Mouse (Mus musculus) CD4-positive helper T cell, adult 2 months (primary cell): ENCODE results near the gene Nup214.
A peak's percentile ranks its signal among the peaks of the same experiment; 100 is the strongest.

Experiments
- DNase-seq: peaks from one replicate; pipeline ENCODE4 v3.0.0-alpha.2; 2012; ENCODE audit warnings: low read depth, missing footprints, low spot score

Nup214 gene

DNA sequence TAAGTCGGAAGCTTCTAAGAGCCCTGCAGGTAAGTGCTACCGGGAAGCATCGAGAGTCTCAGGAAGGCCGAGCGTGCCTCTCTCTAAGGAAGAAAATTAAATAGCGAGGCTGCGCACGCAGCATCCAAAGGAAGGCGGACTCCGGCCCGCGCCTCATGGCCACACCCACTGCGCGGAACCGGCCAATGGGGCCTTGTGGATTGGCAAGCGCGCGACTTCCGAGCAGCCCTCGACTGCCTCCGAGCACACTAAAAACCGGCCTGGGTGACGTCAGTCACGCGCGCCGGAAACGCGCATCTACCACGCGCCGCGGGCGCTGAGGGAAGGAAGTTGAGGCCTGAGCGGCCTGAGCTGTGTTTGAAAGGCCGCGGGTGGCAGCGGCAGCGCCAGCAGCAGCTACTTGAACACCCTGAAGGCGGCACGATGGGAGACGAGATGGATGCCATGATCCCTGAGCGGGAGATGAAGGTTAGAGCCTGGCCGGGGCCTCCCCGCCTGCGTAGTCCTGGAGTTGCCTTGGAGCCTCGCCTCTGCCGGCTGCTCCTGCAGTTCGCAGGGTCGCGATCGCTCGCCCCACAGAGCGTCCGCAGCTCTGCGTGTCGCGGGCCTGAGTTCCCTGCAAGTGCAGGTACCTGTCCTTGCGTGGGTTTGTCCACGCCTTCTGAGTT is at the start of gene Nup214:
Gene Nup214 (plus strand): TSS at position 296 of the 668 bp plus-strand sequence.
- DNase-seq: peak; percentile 100

DNA sequence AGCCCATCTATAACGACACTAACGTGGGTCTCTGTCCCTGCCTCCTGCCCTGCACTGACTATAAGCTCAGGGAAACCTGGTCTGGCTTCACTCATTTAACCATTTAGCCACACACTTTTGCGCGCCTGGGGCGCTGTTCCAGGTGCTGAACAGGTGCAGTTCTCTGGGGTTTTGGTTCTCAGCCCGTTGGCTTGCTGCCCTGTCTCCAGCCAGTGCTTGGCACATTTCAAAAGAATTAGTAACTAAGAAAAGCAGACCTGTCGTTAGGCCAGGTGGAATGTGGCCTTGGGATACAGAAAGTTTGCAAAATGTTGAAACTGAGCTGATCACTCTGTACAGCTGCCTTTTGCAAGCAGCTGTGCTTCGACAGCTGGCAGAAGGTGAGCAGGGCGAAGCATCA is 49.4 kb upstream of the Nup214 start:
- DNase-seq: no peak

DNA sequence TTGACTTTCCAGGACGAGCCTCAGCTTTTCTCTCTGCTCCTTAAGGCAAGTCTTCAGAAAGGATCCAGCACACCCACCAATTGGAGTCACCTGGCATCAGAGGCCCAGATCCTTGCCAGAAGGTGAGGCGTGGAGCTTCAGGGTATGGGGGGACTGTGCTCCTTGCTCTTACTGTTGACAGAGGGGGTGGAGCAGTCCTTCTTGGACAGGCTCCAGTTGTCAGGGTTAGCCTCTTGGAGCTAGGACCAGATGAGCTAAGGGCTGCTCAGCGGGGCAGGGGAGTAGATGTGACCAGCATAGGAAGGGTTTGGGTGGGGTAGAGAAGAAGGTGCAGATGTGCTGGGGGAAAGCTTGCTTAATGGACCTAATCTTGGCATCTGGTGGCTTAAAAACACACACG is 48.3 kb upstream of the Nup214 start:
- no peak for DNase-seq

DNA sequence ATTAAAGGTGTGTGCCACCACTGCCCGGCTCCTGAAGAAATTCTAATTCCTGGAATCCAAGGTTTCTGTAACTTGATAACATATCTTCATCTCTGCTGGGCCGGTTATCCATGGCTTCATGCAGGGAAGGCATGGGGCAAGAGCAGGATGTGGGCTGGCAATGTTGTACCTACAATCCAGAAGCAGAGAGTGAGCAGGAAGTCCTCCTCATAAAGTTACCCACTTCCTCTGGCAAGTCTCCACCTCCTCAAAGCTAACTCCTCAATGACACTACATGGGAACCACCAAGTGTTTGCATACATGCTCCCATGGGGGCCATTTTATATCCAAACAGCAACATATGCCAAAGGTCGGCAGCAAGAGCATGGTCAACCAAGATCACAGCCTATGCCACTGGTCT is 44.6 kb upstream of the Nup214 start:
- peak; percentile 61 for DNase-seq

DNA sequence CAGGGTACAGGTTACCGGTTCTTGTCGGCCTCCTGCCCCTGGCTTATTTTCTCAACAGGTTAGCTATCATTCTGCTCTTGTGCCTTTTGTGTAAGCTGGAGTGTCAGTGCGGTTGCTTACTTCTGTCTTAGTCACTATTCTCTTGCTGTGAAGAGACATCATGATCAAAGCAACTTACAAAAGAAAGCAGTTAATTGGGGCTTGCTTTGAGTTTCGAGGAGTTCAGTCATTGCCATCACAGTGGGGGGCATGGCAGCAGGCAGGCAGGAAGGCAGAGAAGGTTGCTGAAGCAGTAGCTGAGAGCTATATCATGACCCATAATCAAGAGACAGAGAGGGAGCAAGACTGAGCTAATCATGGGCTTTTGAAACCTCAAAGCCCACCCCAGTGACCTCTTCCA is 39.7 kb upstream of the Nup214 start:
- no peak for DNase-seq

DNA sequence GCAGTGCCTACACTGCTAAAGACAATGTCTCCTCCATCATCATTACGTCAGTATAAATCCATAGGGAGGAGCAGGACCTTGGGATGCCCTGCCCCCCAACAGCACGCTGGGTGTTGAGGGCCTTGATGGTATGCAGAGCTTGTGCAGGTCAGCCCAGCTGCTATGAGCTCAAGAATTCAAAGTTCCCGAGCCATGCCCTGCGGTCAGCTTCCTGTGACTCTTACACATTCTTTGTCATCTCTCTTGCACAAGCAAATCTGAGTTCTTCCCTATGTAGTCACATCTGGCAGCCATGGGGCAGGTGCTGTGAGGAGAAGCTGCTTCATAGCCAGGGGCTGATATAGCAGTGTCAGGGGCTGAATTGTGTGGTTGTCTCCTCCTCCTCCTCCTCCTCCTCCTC is 39.2 kb upstream of the Nup214 start:
- no peak for DNase-seq

DNA sequence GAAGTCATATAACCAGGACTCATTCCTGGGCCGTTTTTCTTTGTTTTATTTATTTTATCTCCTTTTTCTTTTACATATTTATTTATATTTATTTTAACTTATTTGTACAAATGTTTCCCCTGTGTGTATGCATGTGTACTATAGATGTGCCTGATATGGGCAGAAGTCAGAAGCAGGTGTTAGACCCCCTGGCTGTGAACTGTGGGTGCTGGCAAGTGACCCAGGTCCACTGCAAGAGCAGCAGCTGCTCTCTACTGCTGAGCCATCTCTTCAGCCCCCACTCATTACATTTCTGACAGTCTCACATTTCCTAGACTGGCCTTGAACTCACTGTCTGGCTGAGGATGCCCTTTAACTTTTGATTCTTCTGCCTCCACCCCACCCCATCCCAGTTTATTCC is 35.9 kb upstream of the Nup214 start:
- DNase-seq: no peak

DNA sequence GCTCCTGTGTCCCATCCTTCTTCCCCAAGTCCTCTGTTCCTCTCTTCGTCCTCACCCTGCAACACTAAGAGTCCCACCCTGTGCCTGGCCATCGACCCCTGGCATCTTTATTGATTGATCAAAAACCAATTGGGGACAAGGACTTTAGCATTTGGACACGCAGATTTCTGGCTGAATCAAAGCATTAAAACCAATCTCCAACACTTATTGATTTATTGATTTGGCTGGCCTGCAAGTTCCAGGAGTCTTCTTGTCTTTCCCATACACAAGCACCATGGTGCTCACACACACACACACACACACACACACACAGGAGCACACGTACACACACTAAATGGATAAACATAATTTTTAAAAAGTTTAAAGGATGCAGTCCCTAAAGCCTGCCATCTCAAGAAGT is 31.2 kb upstream of the Nup214 start:
- no peak for DNase-seq

DNA sequence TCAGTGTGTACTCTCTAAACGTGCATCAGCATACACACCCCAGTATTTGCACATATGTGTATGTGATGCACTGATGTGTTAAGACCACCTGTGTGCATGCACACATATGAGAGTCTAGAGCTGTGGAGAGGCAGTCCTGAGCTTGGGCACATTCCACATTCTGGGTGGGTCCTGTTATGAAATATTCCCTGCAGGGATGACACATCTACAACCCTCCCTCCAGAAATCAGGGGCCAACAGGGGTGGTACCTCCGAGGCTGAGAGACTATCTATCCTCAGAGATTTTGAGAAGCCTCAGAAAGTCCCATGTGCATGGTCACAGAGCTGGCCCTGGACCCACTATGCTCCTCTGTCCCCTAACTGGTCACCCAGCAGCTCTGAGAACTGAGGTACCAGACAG is 28.7 kb upstream of the Nup214 start:
- no peak for DNase-seq

DNA sequence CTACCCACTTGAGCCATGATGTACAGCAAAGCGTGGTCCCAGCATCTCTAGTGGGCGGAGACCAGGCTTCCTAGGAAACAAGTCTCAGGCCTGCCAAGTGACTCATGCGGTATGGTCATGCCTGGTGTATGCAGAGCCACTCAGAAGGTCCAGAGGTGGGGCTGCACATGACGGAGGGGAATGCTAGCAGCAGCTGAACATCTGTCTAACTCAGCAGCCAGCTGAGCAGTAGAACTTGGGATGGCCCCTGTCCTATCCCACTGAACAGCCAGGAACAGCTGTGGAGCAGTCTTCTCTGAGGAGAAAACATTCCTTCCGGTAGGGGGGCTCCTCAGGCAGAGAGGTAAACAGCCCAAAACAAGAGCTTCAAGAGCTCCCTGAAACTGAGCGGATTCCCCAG is 25.8 kb upstream of the Nup214 start:
- no peak for DNase-seq

DNA sequence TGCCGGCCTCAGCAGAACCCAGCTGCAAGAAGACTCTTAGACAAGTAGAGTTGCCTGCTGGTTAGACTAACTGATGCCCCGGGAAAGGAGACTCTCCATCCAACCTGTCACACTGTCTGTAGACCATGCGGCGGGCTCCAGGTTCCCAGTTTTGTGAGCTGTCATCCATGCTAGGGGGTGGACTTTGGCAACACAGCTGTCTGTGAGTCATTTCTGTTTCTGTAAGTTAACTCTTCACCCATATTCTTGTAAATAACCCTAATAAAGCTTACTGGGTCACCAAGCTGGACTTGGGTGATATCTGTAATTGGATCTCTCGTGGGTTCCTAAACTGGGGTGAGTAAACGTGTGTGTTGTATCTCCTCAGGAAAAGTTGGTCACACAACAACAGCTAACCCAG is 25.4 kb upstream of the Nup214 start:
- no peak for DNase-seq

DNA sequence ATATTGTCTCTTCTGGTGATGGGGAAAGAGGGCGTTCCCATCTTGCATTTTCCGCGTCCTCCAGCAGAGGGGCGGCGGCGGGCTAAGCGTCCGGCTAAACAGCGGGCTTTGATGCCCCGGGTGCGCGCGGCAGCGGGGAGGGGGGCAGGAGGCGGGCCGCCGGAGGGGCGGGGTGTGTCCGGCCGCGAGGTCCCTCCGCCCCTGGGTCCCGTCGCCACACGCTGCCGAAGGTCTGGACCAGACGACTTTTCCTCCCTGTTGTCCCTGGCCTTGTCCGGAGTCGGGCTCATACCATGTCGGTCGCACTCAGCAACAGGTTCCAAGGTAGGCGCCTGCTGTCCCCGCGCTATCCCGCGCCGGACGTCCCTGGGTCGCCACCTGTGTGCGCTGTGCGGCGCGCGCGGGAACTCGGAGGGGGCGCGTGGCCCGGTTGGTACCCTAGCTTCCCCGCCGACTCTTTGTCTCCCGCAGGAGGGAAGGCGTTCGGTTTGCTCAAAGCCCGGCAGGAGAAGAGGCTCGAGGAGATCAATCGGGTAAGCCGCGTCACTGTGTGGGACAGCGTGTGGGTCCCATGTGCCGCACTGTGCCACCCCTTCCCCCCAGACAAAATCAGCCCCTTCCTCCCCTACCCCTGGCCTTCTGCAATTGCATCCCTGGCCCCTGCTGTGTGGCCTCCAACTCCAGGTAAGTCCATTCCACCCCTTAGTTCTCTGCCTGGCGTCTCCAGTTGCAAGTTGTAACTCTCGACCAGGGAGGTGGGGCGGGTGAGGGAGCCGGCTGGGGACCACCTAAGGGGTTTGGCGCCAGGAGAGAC is 24.0 kb upstream of the Nup214 start, which contains the start of gene Aif1l:
Gene Aif1l (plus strand): TSS at position 82 of the 814 bp plus-strand sequence.
- peak; percentile 34 for DNase-seq

DNA sequence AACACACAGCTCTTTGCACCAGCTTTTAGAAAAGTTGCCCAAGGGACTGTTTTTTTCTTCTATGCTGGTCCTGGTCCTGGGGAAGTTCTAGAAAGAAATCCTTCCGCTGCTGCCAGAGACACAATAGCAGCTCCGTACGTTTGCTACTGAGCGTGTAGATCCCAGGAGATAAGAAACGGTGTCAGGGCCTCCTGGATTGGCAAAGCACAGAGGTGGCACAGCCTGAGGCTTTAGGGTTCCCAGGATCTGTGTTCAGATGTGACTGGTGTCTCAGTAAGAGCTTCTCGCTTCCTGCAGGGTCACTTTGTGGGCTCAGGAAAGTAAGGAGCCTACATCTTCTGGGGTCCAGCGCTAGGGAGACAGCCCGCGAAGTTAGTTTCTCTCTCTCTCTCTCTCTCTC is 23.3 kb upstream of the Nup214 start:
- no peak for DNase-seq

DNA sequence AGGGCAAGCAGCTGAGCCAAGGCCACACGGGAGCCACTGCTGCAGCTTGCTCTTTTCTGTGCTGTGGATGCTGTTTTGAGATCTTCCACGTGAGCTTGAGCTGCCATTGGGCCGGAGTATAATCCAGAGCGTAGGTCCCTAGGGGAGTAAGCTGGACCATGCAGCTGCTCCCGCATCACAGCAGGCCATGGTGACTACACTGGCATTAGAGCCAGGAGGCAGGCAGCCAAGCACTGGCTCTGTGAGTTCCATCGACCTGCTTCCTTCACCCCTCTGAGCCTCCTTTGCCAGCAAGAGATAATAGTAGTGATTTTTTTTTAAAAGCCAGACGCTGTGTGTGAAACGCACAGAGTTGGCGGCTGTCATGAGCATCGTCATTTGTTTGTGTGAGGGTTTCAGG is 22.0 kb upstream of the Nup214 start:
- no peak for DNase-seq

DNA sequence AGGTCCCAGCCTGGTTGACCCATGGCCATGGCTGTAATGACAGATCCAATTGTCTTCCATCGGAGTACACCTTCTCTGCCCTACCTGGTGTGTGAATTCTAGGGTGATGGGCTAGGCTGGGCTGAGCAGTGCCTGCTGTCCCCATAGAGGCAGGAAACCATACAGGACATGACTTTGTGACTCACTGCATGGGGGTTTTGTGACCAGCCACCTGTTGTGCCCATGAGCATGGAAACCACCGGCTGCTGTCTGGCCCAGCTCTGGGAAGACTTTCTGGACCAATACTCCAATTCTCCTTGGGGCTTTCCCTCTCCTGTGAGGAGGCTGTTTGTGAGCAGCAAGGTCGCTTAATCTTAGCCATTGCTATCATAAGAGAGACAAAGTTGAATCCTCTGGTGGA is 21.5 kb upstream of the Nup214 start:
- no peak for DNase-seq

DNA sequence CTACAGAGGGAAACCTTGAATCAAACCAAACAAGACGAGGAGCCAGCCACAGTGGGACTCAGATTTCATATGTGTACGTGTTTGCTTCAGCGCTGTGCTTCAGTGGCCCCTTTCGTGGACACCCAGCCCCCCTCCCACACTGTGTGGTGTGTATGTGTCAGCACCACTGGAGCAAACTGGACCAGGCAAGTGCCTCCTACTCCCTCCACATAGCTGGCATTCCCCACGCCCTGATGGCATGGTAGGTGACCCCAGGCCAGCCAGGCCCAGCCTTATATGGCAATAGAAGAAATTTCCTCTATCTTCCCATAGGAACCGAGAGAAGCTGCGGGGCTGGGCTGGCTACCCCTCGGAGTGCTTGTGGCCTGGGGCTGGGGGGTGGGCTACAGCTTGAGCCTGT is 20.5 kb upstream of the Nup214 start:
- DNase-seq: no peak

DNA sequence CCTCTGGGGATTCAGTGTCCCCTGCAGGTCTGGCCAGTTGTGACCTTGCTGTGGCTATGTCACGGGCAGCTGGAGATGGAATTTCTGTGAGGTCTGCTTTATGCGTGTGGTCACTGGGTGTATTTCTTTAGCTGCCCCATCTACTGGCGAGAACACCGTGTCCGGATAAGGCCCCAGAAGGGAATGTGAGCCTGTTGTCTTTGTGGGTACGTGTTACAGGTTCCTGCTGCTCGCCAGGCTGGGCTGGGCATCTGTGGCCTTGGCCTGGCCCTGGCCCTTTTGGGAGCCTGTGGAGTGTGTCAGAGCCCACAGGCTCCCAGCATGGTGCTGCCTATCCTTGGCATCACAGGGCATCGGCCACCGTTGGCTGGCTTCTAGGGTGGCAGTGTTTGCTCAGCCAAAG is 19.5 kb upstream of the Nup214 start:
- DNase-seq: no peak

DNA sequence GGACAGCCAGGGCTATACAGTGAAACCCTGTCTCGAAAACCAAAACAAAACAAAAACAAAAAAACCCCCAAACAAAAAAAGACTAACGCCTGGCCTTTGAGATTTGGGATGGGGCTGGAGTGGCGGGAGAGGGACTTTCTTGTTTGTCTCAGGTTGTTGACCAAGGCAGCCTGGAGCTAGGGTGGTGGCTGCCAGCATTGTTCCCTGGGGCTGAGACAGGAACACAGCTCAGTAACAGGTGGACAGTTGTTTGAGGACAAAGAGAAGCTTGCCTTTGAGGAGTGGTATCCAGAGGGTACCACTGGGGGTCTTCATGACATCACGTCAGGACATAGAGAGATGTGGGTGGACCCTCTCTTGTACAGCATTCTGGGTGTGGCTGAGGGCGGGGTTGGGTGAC is 18.6 kb upstream of the Nup214 start:
- DNase-seq: no peak

DNA sequence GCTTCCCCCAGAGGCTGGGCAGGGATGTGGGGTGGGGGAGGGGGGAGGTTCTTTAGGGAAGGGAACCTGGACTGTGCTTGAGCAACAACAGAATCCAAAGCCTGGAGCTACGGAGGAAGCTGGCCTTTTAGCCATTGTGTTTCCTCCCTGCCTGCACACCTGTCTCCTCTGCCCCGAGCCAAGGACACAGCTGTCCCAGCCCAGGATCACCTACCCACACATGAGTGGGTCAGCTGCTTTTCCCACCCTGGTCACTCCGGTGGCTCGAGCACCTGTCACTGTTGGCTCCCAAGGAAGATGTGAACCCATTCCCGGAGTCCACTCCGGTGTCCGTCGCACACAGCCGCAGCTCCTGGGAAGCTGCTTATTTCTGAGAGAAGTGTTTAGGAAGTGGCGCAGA is 17.0 kb upstream of the Nup214 start:
- DNase-seq: no peak

DNA sequence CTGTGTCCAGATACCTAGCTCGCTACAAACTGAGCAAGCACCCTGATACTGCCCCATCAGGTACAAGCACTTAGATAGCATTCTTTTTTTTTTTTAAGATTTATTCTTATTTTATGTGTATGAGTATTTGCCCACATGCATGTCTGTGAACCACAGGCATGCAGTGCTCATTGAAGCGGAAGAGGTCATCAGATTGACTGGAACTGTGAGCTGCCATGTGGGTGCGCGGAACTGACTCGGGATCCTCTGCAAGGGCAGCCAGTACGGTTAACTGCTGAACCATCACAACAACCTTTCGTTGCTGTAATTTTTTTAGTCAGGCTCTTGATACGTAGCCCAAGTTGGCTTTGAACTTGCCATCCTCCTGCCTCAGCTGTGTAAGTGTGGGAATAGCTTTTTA is 13.2 kb upstream of the Nup214 start:
- no peak for DNase-seq

DNA sequence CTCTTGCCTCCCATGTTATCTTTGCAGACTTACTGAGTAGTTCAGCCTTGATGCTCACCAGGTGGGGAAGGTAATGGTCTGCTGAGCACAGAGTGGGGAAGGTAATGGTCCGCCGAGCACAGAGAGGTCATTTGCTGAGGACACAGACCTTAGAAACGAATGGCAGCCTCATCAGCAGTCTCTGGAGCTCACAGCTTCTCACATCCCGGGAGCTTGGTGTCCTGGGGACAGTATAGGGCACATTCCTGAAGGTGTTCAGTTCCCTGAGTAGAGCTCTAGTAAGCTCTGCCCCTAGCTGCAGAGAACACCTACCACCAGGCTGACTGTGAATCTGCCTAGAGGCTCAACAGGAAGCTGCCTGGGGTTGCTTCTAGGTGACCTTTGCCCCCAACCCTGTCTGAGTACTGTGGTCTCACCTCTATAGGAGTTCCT is 12.4 kb upstream of the Nup214 start:
- no peak for DNase-seq

DNA sequence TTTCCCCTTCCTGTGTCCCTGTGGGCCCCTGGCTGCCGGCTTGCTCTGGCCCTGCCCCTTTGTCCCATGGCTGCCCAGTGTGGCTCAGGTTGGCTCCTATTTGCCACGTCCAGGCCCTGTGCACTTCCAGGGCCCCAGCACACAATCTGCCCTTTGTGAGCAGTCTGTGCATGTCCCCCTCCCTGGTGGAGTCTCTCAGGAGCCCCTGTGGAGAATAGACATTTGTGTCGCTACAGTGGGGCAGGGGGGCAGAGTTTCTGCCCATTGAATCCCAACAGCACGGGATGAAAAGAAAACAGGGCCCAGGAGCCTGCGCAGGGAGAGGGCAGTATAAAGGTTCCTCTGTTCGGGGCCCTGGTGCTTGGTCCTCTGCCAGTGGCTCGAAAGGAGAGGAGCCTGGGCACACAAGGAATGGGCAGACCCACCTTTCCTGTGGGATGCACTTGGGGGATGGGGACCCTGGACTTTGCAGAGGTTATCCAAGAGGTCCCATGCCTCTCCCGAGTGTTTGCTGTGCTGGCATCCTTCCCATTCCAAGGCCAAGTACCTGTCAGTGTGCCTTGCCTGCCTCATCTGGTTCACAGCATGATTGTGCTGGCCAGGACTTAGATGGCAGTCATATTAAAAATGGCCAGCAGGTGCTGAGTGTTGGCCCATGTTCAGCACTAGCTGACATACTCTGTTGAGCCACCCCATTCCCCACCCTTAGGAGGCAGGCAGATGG is 11.6 kb upstream of the Nup214 start:
- DNase-seq: no peak

DNA sequence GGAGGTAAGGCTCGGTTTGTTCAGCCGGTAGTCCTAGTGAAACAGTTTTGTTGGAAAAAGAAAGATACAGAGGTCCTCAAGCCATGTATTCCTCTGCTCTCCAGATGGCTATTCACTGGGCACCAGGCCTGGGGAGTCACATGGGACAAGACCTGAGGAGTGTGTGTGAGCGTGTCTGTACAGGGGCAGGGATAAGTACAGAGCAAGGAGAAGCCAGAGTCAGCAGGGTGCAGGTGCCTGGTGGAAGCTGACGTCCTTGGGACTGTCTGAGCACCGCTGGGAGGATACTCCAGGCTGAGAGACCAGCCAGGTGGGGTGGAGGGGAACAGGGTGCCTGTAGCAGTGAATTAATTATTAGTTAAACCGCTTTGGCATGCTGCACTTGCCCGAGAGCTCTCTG is 10.7 kb upstream of the Nup214 start:
- DNase-seq: no peak
